Mouse (Mus musculus) activated CD4-positive, CD25-positive, alpha-beta regulatory T cell, adult 4 months (primary cell): ENCODE results near the gene Mul1. TPM values are rescaled to one million over a fixed set of nuclear protein-coding genes. Genes with fewer than 3 reads are reported as not detected.
A peak's percentile ranks its signal among the peaks of the same experiment; 100 is the strongest.

Experiments
- ATAC-seq: one replicate; pipeline ENCODE4 v1.8.0; 2017
- polyA plus RNA-seq, 2 experiments: library from polyadenylated mRNA; unstranded; fragments of 100-300 nt; shearing (Covaris generic); gene quantifications; one replicate each; pipeline ENCODE4 v1.2.1; 2017

The Mul1 gene
- polyA plus RNA-seq, 2 experiments from 2014 or later = 12.9 to 14.0 TPM

DNA sequence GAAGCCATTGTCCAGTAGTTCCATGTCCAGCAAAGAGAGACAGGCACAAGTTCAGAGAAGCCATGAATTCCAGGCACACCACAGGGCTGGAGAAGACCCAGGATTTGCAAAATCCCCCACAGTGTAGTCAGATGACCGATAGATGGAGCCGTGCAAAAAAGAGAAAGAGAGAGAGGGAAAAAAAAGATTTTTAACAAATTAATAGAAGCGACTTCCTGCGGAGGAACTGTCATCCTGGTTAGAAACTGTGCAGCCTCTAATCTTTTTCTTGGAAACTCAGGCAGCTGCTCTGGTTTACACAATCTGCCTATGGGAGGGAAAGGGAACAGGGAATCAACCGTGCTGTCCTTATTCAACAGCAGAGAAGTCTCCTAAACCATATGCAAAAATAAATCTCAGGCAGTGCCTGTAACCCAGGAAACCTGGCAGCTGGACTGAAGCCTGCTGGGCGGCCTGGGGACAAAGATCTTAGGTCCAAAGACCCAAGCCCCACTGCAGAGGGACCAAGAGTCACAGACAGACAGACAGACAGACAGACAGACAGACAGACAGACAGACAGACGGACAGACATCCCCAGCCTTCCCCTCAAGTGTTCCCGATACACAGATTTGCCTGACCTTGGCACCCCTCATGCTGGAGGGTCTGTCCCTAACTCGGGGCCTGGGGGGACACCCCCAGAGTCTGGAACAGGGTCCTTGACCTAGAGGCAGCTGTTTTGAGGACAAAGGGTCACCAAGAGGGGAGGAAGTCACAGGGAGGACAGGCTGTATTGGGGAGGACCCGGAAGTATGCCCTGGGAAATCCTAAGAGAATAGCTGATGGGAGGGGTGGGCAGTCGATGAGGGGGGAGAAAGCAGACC lies 28.7 kb downstream of the Mul1 start:
- no peak for ATAC-seq

DNA sequence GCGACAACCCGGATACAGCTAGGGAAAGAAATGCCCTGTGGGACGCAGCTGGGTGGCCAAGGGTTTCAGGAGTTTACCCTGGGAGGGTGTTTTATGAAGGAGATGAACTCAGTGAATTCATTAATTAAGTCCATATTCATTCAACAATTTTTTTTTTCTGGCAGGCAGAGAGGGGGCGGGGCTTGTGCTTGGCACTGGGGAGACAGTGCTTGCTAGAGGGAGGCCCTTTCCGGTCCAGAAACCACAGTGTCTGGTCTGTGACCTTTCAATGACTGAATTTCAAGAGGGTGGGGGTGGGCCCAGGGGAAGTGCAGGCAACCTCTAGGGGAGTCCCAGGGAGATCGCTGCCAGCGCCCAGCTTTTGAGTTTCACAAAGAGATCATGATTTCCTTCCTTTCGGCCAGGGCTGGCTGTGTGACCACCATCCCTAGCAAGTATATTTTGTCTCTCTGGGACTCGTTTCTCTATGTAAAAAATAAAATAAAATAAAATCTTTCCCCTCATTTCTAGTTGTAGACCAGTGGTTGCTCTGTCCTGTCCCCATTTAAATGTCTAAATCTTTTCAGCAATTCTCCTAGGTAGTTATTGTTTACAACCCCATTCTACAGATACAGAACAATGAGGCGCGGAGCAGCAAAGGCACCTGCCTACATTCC lies 29.5 kb downstream of the Mul1 start:
- ATAC-seq = peak; percentile 94

DNA sequence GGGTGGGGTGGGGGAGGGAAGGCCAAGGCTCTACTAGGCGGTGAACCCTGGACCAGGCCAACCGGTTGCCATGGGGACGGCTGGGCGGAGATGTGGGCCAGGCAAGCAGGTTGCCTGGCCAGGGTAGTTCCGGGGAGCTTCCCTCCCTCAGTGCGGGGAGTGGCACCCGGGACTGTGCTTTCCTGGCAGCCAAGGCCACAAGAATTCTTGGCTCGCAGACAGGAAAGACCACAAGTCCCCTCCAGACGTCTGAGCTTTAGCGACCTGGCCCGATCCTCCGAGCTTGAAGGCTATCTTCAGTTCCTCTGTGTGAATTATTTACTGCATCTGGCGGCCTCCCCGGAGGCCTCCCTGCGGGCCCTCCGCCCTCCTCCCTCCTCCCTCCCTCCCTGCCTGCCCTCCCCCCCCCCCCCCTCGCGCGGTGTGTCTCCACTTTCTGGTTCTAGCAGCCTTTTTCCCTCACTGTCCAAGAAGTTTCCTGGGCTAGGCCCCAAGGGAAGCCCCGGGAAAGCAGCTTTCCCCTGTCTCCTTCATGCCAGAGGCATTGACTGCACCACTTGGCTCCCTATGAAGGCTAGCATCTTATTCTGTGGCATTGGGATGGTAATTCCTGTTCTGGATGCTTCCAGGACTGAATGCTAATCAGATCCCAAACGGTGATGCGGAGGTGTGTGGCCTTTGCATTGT lies 30.3 kb downstream of the Mul1 start:
- ATAC-seq = no peak

DNA sequence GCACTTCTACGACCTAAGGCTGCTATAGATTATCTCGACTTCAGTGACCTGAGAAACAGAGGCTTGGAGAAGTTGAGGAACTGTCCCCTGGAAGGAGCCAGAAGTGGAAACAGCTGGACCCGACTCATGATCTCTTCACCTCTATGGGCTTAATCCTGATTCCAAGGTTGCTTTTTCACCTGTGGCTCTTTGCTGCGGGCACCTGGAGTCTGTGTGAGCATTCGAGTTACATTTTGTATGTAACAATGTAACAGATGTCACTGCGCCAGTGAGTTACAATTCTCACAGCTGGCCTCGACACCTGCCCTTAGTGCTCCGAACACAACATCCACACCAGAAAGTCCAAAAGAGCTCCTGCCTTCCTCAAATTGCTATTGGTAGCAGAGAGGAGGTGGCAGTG lies 31.0 kb downstream of the Mul1 start:
- ATAC-seq = no peak

DNA sequence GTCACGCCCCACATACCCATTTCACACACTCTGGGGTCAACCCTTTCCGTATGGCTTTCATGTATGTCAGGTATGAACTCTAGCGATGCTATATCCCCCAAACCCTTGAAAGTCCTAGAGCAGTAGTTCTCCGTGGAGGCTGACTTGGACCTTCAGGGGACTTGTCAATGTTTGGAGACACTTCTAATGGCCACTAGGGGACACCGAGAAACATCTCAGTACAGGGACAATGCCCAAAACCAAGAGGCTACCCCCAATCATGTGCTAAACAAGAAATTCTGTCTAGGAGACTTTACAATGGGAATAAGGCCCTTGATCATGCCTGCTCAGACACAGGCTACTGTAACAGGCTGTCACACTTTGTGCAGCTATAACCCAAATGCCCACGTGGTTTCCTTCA lies 32.2 kb downstream of the Mul1 start:
- no peak for ATAC-seq

DNA sequence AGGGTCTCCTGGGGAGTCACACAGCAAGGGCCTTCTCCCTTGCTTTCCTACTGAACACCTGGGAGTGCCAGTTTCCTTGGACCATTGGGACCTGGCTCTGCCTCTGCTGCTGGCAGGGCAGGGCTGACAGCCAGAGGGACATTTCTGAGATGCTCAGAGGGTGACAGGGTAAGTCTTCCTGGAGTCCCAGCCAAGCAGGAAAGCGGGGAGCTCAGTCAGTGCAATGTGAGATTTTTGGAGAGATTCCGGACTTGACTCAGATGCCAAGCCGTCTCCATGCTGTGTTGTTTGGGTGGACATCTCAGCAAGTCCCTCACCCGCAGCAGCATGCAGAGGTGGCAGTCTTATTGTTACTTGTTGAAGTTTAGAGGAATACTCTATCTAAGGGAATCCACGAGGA lies 33.0 kb downstream of the Mul1 start:
- no peak for ATAC-seq

DNA sequence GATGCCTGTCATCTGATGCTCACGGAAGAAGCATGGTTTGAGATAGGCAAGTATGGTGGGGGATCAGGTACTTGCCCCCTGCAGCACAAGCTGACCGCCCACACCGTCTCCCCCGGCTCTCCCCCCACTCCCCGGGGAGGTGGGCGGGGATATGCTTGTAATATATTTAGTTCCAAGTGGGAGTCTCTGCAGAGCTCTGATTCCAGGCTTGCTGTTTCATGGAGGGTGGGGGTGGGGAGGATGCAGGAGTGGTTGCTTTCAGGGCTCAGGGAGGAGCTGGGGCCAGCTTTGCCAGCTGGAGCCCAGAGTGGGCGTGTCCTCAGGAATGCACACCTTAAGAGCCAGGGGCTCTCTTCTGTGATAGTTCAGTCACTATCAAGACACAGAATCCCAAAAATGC lies 34.6 kb downstream of the Mul1 start:
- ATAC-seq = no peak

DNA sequence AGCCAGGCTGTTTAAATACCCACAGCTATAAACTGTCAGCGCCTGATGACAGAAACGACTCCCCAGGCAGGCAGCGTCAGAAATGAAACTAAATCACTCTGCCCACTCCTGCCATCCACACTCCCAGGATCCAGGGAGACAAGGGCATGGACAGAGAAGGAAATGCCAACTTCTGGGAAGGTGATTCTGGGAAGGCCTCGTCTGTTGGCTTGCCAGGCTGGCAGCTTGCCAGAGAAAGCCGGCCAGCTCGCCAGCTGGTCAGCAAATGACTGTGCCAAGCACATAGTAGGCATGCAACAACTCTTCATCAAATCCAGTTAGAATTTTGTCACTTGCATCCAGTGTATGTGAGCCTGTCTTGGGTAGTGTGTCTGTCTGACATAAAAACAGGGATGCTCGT lies 36.8 kb downstream of the Mul1 start:
- no peak for ATAC-seq

DNA sequence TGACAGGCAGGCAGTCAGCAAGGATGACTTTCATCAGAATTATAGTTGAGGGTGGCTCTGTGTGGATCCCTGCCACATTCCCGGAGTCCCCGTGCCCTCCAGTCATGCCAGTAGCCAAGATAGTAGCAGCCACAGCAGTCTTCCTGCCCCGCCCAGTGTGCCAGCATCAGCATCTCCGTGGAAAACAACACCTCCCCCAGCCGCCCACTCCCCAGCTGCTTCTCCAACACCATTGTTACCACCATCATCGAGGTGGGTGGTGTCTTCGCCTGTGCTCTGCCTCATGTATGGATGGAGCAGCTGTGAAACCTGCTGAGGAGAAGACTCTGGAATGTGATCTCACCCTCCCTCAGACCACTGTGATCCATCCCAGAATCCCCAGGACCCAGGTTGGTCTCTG lies 45.1 kb downstream of the Mul1 start:
- ATAC-seq = no peak

DNA sequence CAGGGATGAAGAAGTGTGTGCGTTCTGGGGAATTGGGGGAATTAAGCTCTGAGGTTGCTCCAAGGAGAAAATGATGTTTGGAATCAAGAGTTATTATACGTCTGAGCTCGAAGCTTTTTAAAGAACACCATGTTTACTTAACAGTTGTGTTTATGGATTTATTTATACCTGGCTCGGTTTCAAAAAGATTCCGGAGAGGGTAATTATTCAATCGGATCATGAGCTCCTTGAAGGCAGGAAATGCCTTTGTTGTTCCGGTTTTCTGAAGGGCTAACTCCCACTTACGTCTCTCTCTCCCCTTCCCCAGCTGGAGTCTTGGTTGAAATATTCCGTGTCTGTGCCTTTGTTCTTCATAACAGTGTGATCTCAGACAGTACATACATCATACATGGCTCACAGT lies 46.5 kb downstream of the Mul1 start:
- no peak for ATAC-seq

DNA sequence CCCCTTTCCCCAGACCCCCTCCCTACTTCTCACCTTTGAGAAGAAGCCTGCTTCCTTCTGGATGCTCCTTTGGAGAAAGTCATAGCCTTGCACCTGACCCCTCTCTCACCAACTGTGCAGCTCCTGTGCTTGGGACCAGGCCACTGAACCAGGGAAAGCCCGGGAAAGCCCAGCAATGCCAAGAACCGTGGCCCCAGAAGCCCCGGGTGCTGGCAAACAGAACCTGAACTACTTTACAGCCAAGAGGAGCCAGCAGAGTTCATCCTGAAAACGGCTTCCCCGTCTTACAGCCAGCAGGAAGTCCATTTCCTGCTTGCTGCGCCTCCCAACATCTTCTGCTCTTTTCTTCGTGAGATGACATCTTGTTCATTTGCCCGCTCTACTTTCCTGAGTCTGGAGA lies 48.2 kb downstream of the Mul1 start:
- no peak for ATAC-seq

DNA sequence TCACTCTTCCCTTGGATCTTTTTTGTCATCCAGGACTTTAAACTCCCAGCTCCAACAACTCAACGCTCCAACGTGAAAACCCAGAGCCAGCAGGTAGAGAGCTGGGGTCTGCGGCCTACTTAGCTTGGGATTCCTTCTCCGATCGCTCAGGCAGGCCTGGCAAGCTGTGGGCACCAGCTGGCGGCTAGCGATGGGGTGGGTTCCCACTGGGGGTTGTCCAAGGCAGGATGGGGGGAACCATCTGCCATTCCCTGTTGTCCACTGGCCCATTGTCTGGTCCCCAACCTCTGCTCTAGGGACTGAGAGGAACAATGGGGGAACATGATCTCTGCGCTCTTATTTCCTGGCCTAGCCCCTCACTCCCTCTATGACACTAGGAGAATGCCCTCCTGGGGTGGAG lies 53.8 kb downstream of the Mul1 start:
- ATAC-seq = no peak

DNA sequence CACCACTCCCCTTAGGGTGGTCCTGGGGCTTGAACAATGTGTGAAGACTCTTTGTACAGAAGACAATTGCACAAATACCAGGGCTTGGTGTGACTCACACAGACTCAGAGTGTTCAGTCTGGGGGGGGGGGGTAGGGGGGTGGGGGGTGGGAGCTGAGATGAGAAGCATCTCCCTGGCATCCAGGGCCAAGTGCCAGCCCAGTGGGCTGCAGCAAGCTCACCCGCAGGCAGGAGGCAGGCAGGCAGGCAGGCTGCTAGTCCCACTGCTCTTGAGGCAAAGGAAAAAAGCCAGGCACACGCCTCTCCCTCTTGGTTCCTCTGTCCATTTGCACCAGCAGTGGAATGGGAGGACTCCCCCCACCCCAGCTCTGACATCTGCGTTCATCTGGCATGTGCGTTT lies 56.6 kb downstream of the Mul1 start:
- ATAC-seq = no peak

Other genes starting within 250 kb of the Mul1 start
- gene Hp1bp3, start 218.4 kb upstream of the Mul1 start, polyA plus RNA-seq = 100 to 1,000 TPM; 130 to 146 TPM
- gene Sh2d5, start 184.3 kb upstream of the Mul1 start, polyA plus RNA-seq = under 1 TPM in 1 of 2 experiments, not detected in 1; 0.17 TPM
- not detected for gene Kif17, start 184.2 kb upstream of the Mul1 start, polyA plus RNA-seq
- 100 to 1,000 TPM in 1 of 2 experiments, 10 to 100 TPM in 1; 91.1 to 119 TPM for gene Ddost, start 129.9 kb upstream of the Mul1 start, polyA plus RNA-seq
- gene Pink1, start 108.4 kb upstream of the Mul1 start, polyA plus RNA-seq = 10 to 100 TPM in 1 of 2 experiments, 1 to 10 TPM in 1; 5.6 to 15.3 TPM
- gene Cda, start 66.7 kb upstream of the Mul1 start, polyA plus RNA-seq = not detected
- not detected for gene Fam43b, start 38.1 kb upstream of the Mul1 start, polyA plus RNA-seq
- under 1 TPM; 0.38 to 0.80 TPM for gene Camk2n1, start 19.6 kb downstream of the Mul1 start, polyA plus RNA-seq
- not detected for gene Vwa5b1, start 201.2 kb downstream of the Mul1 start, polyA plus RNA-seq